12 mouse cellular contexts compared by ENCODE assay signal in the genomic region with DNA sequence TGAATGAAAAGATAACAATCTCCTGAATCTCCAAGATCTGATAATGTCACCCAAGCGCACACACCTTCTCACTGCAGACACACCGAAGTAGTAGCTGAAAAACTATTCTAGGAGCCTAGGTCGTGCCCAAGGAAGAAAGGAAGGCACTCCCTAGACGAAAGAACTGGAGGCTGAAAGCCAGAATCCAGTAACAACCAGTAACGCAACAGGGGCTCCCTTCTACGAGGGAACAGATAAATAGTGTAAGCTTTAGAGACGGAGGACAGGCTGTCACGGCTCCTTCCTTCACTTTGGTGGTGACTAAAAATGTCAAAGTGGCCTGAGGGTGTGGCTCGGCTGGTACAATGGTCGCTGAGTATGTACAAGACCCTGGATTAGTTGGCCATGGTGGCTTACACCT.
"Had no signal": no experiment of that assay in that cellular context is flagged by ENCODE, and none has a peak within 500 bp of the region (broad histone marks: within the 10 kb centered on the region; RNA-seq: fewer than 3 reads in every experiment).

No protein-coding gene starts in this region.

- H3K27me3 ChIP-seq: limb, embryonic 12.5 days; liver, embryonic 13.5 days; lung, embryonic 15.5 days; megakaryocyte, embryonic 14.5 days had no signal

- H3K4me1 ChIP-seq: liver, embryonic 13.5 days; megakaryocyte, embryonic 14.5 days had no signal

- H3K9ac ChIP-seq: limb, embryonic 12.5 days; liver, embryonic 13.5 days; liver, postnatal 0 days; lung, embryonic 15.5 days; midbrain, embryonic 12.5 days had no signal

- ATAC-seq: liver, postnatal 0 days had no signal

- H3K36me3 ChIP-seq: limb, embryonic 12.5 days; liver, embryonic 13.5 days; lung, embryonic 15.5 days; midbrain, embryonic 12.5 days had no signal

- H3K27ac ChIP-seq: left cerebral cortex, adult 2 months; liver, embryonic 13.5 days; lung, embryonic 15.5 days; macrophage; midbrain, embryonic 12.5 days had no signal

- H3K4me2 ChIP-seq: limb, embryonic 12.5 days; liver, embryonic 13.5 days; lung, embryonic 15.5 days; midbrain, embryonic 12.5 days had no signal

- H3K9me3 ChIP-seq: limb, embryonic 12.5 days; liver, embryonic 13.5 days; lung, embryonic 15.5 days; megakaryocyte, embryonic 14.5 days; midbrain, embryonic 12.5 days had no signal

- DNase-seq: kidney, adult 8-10 months; kidney, postnatal 25 days; liver; liver, embryonic 13.5 days; liver, postnatal 0 days; lung, postnatal 14 days had no signal

- H3K4me3 ChIP-seq: left cerebral cortex, adult 2 months; limb, embryonic 12.5 days; liver, embryonic 13.5 days; lung, embryonic 15.5 days; megakaryocyte, embryonic 14.5 days; midbrain, embryonic 12.5 days had no signal
